Mouse (Mus musculus) limb, embryonic 15.5 days (tissue): Measurements from ENCODE around the gene Exoc3l4. TPM values are rescaled to one million over a fixed set of nuclear protein-coding genes. Genes with fewer than 3 reads are reported as not detected.
A peak's percentile ranks its signal among the peaks of the same experiment; 100 is the strongest.

Experiments
- ATAC-seq: fragments of 200-750 bp; cut with Nextera tagmentation; 2 replicates; pipeline ENCODE4 v1.8.0; 2017; ENCODE audit warnings: low read depth, moderate TSS enrichment; ENCODE audit not compliant: insufficient number of reproducible peaks, low FRiP score, low TSS enrichment
- H3K27ac ChIP-seq: fragments of 300-500 bp; sonication (generic); 2 replicates; pipeline ENCODE4 v1.5.1; 2015; ENCODE audit warnings: moderate library complexity, mild to moderate bottlenecking, inconsistent platforms
- H3K27me3 ChIP-seq: fragments of 300-500 bp; sonication (generic); 2 replicates; pipeline ENCODE4 v1.6.1; 2015; ENCODE audit warnings: inconsistent platforms
- H3K36me3 ChIP-seq: fragments of 300-500 bp; sonication (generic); 2 replicates; pipeline ENCODE4 v1.6.1; 2015; ENCODE audit warnings: inconsistent platforms
- H3K4me1 ChIP-seq: fragments of 300-500 bp; sonication (generic); 2 replicates; pipeline ENCODE4 v1.6.1; 2015; ENCODE audit warnings: inconsistent platforms
- H3K4me2 ChIP-seq: fragments of 300-500 bp; sonication (generic); 2 replicates; pipeline ENCODE4 v1.6.1; 2015; ENCODE audit warnings: mild to moderate bottlenecking, inconsistent platforms
- H3K4me3 ChIP-seq: fragments of 300-500 bp; sonication (generic); 2 replicates; pipeline ENCODE4 v1.5.1; 2015; ENCODE audit warnings: mild to moderate bottlenecking, inconsistent platforms
- H3K9ac ChIP-seq: fragments of 300-500 bp; sonication (generic); 2 replicates; pipeline ENCODE4 v1.6.1; 2015; ENCODE audit warnings: inconsistent platforms
- H3K9me3 ChIP-seq: fragments of 300-500 bp; sonication (generic); 2 replicates; pipeline ENCODE4 v1.6.1; 2016; ENCODE audit warnings: inconsistent platforms
- WGBS: fragments of 180-500 bp; shearing (Covaris S2); methylation state at CpG from one replicate; pipeline ENCODE4 v1.1.7; 2015; 5-methylcytosine and 5-hydroxymethylcytosine counted together
- polyA plus RNA-seq: library from polyadenylated mRNA; unstranded; fragments of >200 nt; fragmentation: Nextera tagmentation; extraction: Ambion mirVana; gene quantifications from 2 replicates; pipeline ENCODE4 v1.2.1, GENCODE M21; 2015

The Exoc3l4 gene
- polyA plus RNA-seq, 1 experiment from 2014 or later, result 6.4 TPM

DNA sequence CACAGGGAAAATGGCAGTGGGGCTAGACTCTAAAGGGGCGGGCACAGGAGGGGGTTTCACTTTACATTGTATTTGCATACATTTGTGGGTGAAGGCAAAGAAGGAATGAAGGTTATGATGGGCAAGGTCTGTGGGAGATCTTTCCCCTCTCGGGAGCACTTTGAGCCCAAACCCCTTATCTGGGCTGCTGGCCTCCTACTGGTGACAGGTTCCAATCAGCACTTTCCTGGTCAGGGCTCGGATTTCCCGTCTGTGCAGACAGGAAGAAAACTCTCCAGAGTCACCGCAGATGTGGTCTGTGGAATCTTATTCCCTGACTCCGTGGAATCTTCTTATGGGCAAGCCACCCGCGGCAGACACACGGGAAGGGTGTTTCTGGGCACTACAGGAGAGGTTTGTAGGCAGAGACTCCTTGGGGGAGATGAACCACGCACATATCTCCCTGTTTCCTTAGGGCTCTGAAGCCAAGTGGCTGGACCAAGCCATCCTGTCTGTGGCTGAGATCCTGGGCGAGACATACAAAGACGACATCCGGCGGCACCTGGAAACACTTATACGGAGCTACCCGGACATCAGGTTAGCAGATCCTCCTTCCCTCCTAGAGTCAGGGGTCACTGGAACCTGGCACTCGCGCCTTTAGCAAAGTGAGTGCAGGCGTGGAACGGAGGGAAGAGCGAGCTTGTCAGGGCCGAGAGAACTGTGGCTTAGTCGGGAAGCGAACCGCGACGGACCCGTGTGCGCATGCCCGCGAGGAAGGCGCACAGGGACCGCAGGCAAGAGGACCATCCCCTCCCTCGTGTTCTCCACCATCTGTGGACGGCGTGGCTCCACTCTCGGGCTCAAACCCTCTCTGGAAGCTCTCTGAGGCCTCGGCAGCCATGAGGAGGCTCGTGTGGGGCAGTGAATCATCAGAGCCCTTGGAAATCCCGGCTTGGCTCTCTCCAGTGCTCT is 12.4 kb downstream of the Exoc3l4 start:
- Histone ChIP-seq H3K4me3 (peak overlapping the region; percentile 39), H3K4me1 (peaks cover 68% of the 10 kb centered on the region), H3K9me3 (no peaks in the 10 kb centered on the region), H3K27me3 (peaks cover 81% of the 10 kb centered on the region), H3K4me2 (peak overlapping the region; percentile 78), H3K27ac (peak overlapping the region; percentile 8; the same call in 1 of the 2 replicates), H3K36me3 (no peaks in the 10 kb centered on the region), H3K9ac (peak overlapping the region; percentile 18; the same call in 1 of the 2 replicates)
- 0 out of 2 replicates have a peak, but pooled peaks have one; percentile 27 for ATAC-seq
- under 1% methylated on average over 40 of the region's 40 CpGs for WGBS

DNA sequence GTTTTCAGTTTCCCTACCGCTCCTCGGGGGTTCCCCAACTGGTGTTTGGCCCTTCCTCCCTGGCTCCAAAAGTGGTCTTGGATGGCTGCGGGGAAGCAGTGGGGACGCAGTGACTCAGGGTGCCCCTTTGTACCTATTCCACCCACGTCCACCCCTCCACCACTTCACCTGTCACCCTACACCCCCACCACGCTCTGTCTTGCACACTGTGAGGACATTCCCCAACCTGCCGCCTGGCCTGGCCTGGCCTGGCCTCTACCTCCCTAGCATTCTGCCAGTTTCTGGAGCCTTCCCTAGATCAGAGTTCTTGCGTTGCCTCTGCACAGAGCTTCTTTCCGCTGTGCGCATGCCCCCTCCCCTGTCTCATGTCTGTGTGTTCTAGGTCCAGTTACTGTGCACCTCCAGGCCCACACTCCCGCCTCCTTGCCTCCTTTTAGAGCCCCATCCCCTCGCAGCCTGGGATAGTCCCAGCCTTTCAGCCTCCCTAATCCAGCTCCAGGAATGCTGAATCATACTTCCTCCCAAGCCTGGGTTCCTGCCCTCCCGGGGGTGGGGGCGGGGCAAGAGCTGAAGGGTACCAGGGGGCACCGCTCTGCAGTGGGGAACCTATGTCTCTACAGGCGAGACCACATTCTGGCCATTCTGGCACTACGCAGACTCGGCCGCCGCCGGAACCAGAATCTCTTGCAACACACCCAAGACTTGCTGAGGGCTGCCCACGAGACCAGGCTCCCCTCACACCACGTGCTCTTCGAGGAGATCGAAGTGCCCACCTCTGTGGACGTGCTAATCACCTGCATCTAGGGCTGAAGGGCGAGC is 13.4 kb downstream of the Exoc3l4 start:
- no peak overlapping the region; the same call in 1 of the 2 replicates for H3K9ac ChIP-seq

GRCm38 (mm10) chr12:111430868-111431817 is 14.3 kb downstream of the Exoc3l4 start:
- Histone ChIP-seq H3K36me3 (no peaks in the 10 kb centered on the region), H3K9ac (no peak overlapping the region), H3K27me3 (peaks cover 73% of the 10 kb centered on the region), H3K4me2 (no peak overlapping the region), H3K4me3 (no peak overlapping the region), H3K27ac (no peak overlapping the region), H3K4me1 (peaks cover 59% of the 10 kb centered on the region), H3K9me3 (no peaks in the 10 kb centered on the region)
- no peak for ATAC-seq
- WGBS, result 29% methylated on average over 14 of the region's 14 CpGs

More for the DNA sequence above, 13.4 kb downstream of the Exoc3l4 start:
- Histone ChIP-seq H3K27ac (no peak overlapping the region), H3K36me3 (no peaks in the 10 kb centered on the region), H3K4me3 (peak overlapping the region; percentile 39), H3K9me3 (no peaks in the 10 kb centered on the region), H3K4me2 (peak overlapping the region; percentile 78), H3K27me3 (peaks cover 76% of the 10 kb centered on the region), H3K4me1 (peaks cover 67% of the 10 kb centered on the region)
- no peak; the same call in 1 of the 2 replicates for ATAC-seq
- 15% methylated on average over 27 of the region's 27 CpGs for WGBS

GRCm38 (mm10) chr12:111432097-111432496 is 15.3 kb downstream of the Exoc3l4 start:
- Histone ChIP-seq H3K9ac (no peak overlapping the region), H3K4me1 (peaks cover 55% of the 10 kb centered on the region)

GRCm38 (mm10) chr12:111432751-111433331 is 16.0 kb downstream of the Exoc3l4 start:
- Histone ChIP-seq H3K27ac (no peak overlapping the region), H3K4me1 (peaks cover 47% of the 10 kb centered on the region), H3K9me3 (no peaks in the 10 kb centered on the region), H3K9ac (no peak overlapping the region), H3K4me3 (no peak overlapping the region), H3K27me3 (peaks cover 77% of the 10 kb centered on the region), H3K4me2 (no peak overlapping the region), H3K36me3 (no peaks in the 10 kb centered on the region)
- 45% methylated on average over 5 of the region's 5 CpGs for WGBS
- no peak for ATAC-seq

More at GRCm38 (mm10) chr12:111432097-111432496, 15.3 kb downstream of the Exoc3l4 start:
- 39% methylated on average over 4 of the region's 4 CpGs for WGBS
- Histone ChIP-seq H3K9me3 (no peaks in the 10 kb centered on the region), H3K4me2 (no peak overlapping the region), H3K4me3 (no peak overlapping the region), H3K27ac (no peak overlapping the region), H3K27me3 (peaks cover 76% of the 10 kb centered on the region), H3K36me3 (no peaks in the 10 kb centered on the region)
- ATAC-seq, result no peak

- H3K4me2 ChIP-seq, result no peak overlapping the region
- H3K4me1 ChIP-seq, result peaks cover 33% of the 10 kb centered on the region
- WGBS, result 31% methylated on average over 6 of the region's 7 CpGs
Measured at GRCm38 (mm10) chr12:111434164-111434744, 17.4 kb downstream of the Exoc3l4 start.

DNA sequence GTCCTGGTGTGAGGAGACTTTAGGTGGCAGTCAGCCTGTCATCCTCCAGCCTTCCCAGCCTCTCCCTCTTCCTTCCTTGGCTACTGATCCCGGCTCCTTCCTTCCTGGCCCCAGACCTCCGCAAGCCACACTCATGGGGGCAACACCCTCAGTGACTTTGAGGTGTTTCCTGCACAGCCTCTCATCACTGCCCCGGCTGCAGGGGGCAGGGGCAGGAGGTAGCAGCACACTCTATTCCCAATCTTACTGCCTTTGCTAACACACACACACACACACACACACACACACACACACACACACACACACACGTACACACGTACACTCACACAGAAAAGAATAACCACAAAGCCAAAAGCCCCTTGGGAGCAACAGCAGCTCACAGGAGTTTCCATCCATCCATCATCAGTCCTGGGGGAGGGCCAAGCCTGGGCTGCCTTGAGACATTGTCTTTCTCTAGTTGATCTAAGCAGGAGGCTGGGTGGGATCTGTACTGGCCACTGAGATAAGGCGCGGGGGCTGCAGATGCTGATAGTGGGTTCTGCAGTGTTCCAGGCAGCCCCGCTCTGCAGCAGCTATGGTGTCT is 18.0 kb downstream of the Exoc3l4 start:
- no peak overlapping the region for H3K27ac ChIP-seq
- no peak overlapping the region for H3K4me3 ChIP-seq
- peaks cover 27% of the 10 kb centered on the region for H3K4me1 ChIP-seq
- H3K9me3 ChIP-seq, result no peaks in the 10 kb centered on the region
- H3K36me3 ChIP-seq, result no peaks in the 10 kb centered on the region
- WGBS, result 41% methylated on average over 8 of the region's 8 CpGs
- no peak for ATAC-seq
- no peak overlapping the region for H3K4me2 ChIP-seq
- H3K27me3 ChIP-seq, result peaks cover 77% of the 10 kb centered on the region
- H3K9ac ChIP-seq, result no peak overlapping the region

More at GRCm38 (mm10) chr12:111434164-111434744, 17.4 kb downstream of the Exoc3l4 start:
- Histone ChIP-seq H3K27me3 (peaks cover 77% of the 10 kb centered on the region), H3K4me3 (no peak overlapping the region), H3K36me3 (no peaks in the 10 kb centered on the region), H3K9me3 (no peaks in the 10 kb centered on the region), H3K9ac (no peak overlapping the region), H3K27ac (no peak overlapping the region)
- no peak for ATAC-seq

DNA sequence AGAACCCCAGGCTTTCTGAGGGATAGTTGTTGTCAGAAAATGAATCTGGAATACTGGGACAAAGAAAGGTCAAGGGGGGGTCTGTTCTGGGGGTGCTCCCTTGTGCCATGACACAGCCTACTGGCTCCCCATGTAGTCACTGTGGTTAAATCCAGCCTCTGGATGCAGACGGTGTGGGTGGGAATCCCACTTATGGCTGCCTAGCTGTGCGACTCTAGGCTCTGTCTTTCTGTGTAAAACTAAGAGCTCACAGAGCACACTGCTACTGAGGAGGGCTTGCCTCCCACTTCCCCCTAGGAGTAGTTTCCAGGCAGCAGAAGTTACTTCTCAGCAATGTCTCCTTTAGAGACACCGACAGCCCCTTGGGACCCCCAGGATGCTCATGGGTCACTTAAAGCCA is 19.4 kb downstream of the Exoc3l4 start:
- H3K36me3 ChIP-seq, result no peaks in the 10 kb centered on the region
- H3K27ac ChIP-seq, result no peak overlapping the region
- ATAC-seq, result no peak
- 77% methylated on average over 3 of the region's 3 CpGs for WGBS
- no peak overlapping the region for H3K4me2 ChIP-seq
- no peak overlapping the region for H3K9ac ChIP-seq
- H3K27me3 ChIP-seq, result peaks cover 72% of the 10 kb centered on the region
- no peaks in the 10 kb centered on the region for H3K9me3 ChIP-seq
- peaks cover 14% of the 10 kb centered on the region for H3K4me1 ChIP-seq
- H3K4me3 ChIP-seq, result no peak overlapping the region

DNA sequence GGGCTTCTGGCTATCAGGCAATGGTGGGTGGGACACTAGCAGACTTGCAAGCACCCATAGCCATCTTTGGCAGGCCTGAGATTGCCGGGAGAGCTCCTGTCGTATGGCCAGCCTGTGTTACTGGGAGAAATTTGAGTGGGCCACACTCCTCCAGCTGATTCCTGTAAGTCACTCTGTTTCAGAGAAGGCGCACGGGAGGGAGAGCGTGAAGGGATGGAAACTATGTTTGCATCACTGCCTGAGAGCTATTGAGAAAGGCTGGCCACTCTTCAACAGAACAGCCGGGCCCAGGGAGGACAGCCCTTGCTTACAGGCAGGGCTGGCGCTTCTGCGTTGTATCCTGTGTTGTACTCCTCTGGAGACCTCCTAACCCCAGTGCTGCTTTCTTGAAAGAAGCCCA is 19.8 kb downstream of the Exoc3l4 start:
- Histone ChIP-seq H3K27me3 (peaks cover 72% of the 10 kb centered on the region), H3K27ac (no peak overlapping the region), H3K4me3 (no peak overlapping the region), H3K4me2 (no peak overlapping the region), H3K9ac (no peak overlapping the region), H3K36me3 (no peaks in the 10 kb centered on the region), H3K9me3 (no peaks in the 10 kb centered on the region), H3K4me1 (peaks cover 12% of the 10 kb centered on the region)
- 55% methylated on average over 8 of the region's 8 CpGs for WGBS
- no peak for ATAC-seq

- no peak overlapping the region for H3K4me3 ChIP-seq
- no peak overlapping the region for H3K9ac ChIP-seq
- peaks cover 72% of the 10 kb centered on the region for H3K27me3 ChIP-seq
- 60% methylated on average over 5 of the region's 5 CpGs for WGBS
- H3K27ac ChIP-seq, result no peak overlapping the region
- ATAC-seq, result no peak
- H3K36me3 ChIP-seq, result no peaks in the 10 kb centered on the region
- peaks cover 12% of the 10 kb centered on the region for H3K4me1 ChIP-seq
- H3K9me3 ChIP-seq, result no peaks in the 10 kb centered on the region
- no peak overlapping the region for H3K4me2 ChIP-seq
Measured at GRCm38 (mm10) chr12:111437222-111437900, 20.5 kb downstream of the Exoc3l4 start.
